In genomic region chr2:44430521-44430920, GRCm38 (mm10) we compare ENCODE assay signal across 22 mouse cellular contexts.
DNase-seq lines count a peak whose midpoint lies in the region; ATAC-seq lines count a peak whose summit lies in the region.
"Had no signal": no experiment of that assay in that cellular context is flagged by ENCODE, and none has a peak within 500 bp of the region (broad histone marks: within the 10 kb centered on the region; RNA-seq: fewer than 3 reads in every experiment).

No protein-coding gene starts in this region.

- WGBS in intestine, embryonic 16.5 days: 78% methylated on average over 9 of the region's 9 CpGs
- WGBS in kidney, embryonic 15.5 days: 77% methylated on average over 9 of the region's 9 CpGs

- peak; percentile 41 for ATAC-seq in frontal cortex, adult (ENCODE audit: low TSS enrichment)
- ATAC-seq in intestine, embryonic 16.5 days: no peak
- no peak for ATAC-seq in kidney, embryonic 15.5 days (replicated peaks; ENCODE audit: low FRiP score)
- ATAC-seq: forebrain, embryonic 13.5 days; forebrain, postnatal 0 days; intestine, embryonic 15.5 days had no signal

- no peak overlapping the region for H3K27ac ChIP-seq in intestine, embryonic 16.5 days (ENCODE audit: low read length)
- H3K27ac ChIP-seq in kidney, embryonic 15.5 days: no peak overlapping the region
- H3K27ac ChIP-seq: embryonic facial prominence, embryonic 13.5 days; forebrain, embryonic 13.5 days; heart, adult 2 months; heart, embryonic 15.5 days; hindbrain, embryonic 13.5 days; intestine, embryonic 15.5 days had no signal

- H3K4me1 ChIP-seq in intestine, embryonic 16.5 days (ENCODE audit: control insufficient read depth, insufficient read depth, low read length): no peaks in the 10 kb centered on the region
- no peaks in the 10 kb centered on the region for H3K4me1 ChIP-seq in kidney, embryonic 15.5 days
- H3K4me1 ChIP-seq: forebrain, embryonic 13.5 days; heart, embryonic 15.5 days; hindbrain, embryonic 13.5 days; intestine, embryonic 15.5 days had no signal

- H3K4me3 ChIP-seq in intestine, embryonic 16.5 days (ENCODE audit: low read length): no peak overlapping the region
- no peak overlapping the region for H3K4me3 ChIP-seq in kidney, embryonic 15.5 days (replicated peaks)
- H3K4me3 ChIP-seq: embryonic facial prominence, embryonic 13.5 days; forebrain, embryonic 13.5 days; heart, adult 2 months; heart, embryonic 15.5 days; hindbrain, embryonic 13.5 days; intestine, embryonic 15.5 days had no signal

- DNase-seq in frontal cortex, postnatal 36 days (ENCODE audit: low spot score in 2 of 2): no peak
- DNase-seq in 3T3-L1 (ENCODE audit: low read depth, low spot score): peak; percentile 32
- DNase-seq in Muller cell, postnatal 12 days (ENCODE audit: inconsistent ontology term): peak; percentile 62
- DNase-seq in retina, embryonic 14.5 days (ENCODE audit: low spot score): peak; percentile 47
- DNase-seq in right cerebral cortex, adult 18-20 months: no peak
- DNase-seq: adrenal gland, adult 2 months; adrenal gland, postnatal 25 days; cerebellum, adult 2 months; cerebellum, postnatal 14 days; forebrain, postnatal 0 days; heart, adult 2 months; heart, postnatal 14 days had no signal

- H3K9ac ChIP-seq in intestine, embryonic 16.5 days (ENCODE audit: low read depth, low read length): no peak overlapping the region
- H3K9ac ChIP-seq in kidney, embryonic 15.5 days: no peak overlapping the region
- H3K9ac ChIP-seq: embryonic facial prominence, embryonic 13.5 days; forebrain, embryonic 13.5 days; forebrain, postnatal 0 days; heart, embryonic 15.5 days; hindbrain, embryonic 13.5 days; intestine, embryonic 15.5 days had no signal

- H3K36me3 ChIP-seq in intestine, embryonic 16.5 days (ENCODE audit: control insufficient read depth, insufficient read depth, low read length): no peaks in the 10 kb centered on the region
- no peaks in the 10 kb centered on the region for H3K36me3 ChIP-seq in kidney, embryonic 15.5 days
- H3K36me3 ChIP-seq: embryonic facial prominence, embryonic 13.5 days; G1E; heart, embryonic 15.5 days; hindbrain, embryonic 13.5 days; intestine, embryonic 15.5 days had no signal

- H3K27me3 ChIP-seq in intestine, embryonic 16.5 days (replicated peaks; ENCODE audit: control insufficient read depth, insufficient read depth, low read length): no peaks in the 10 kb centered on the region
- H3K27me3 ChIP-seq in kidney, embryonic 15.5 days: no peaks in the 10 kb centered on the region
- H3K27me3 ChIP-seq: embryonic facial prominence, embryonic 13.5 days; forebrain, embryonic 13.5 days; heart, embryonic 15.5 days; hindbrain, embryonic 13.5 days; intestine, embryonic 15.5 days had no signal

- H3K4me2 ChIP-seq in intestine, embryonic 16.5 days (ENCODE audit: low read depth, low read length): no peak overlapping the region
- H3K4me2 ChIP-seq in kidney, embryonic 15.5 days: no peak overlapping the region
- H3K4me2 ChIP-seq: embryonic facial prominence, embryonic 13.5 days; forebrain, embryonic 13.5 days; heart, embryonic 11.5 days; heart, embryonic 15.5 days; hindbrain, embryonic 13.5 days; intestine, embryonic 15.5 days had no signal

- H3K9me3 ChIP-seq in intestine, embryonic 16.5 days (ENCODE audit: control insufficient read depth, low read length): no peaks in the 10 kb centered on the region
- no peaks in the 10 kb centered on the region for H3K9me3 ChIP-seq in kidney, embryonic 15.5 days (replicated peaks)
- H3K9me3 ChIP-seq: embryonic facial prominence, embryonic 13.5 days; forebrain, embryonic 13.5 days; G1E; heart, embryonic 15.5 days; hindbrain, embryonic 13.5 days; intestine, embryonic 15.5 days had no signal

Comparison
In these comparisons a context has a peak if more than half of its experiments do, and no peak if none do; other contexts are left out.
1. DNase-seq: peak in 3T3-L1 (single experiment), Muller cell, postnatal 12 days (single experiment) and retina, embryonic 14.5 days (single experiment); none in frontal cortex, postnatal 36 days (0 of 2) and right cerebral cortex, adult 18-20 months (single experiment).